ENCODE assay signal across 20 mouse cellular contexts in genomic region chr1:151328341-151329097, GRCm38 (mm10). TPM values are rescaled to one million over a fixed set of nuclear protein-coding genes. Genes with fewer than 3 reads are reported as not detected.
DNase-seq lines count a peak whose midpoint lies in the region; ATAC-seq and TF ChIP-seq lines count a peak whose summit lies in the region.
"Had no signal": no experiment of that assay in that cellular context is flagged by ENCODE, and none has a peak within 500 bp of the region (broad histone marks: within the 10 kb centered on the region; RNA-seq: fewer than 3 reads in every experiment).

No protein-coding gene starts in this region.

- H3K4me2 ChIP-seq in liver, embryonic 15.5 days = no peak overlapping the region
- H3K4me2 ChIP-seq in liver, embryonic 11.5 days = no peak overlapping the region
- H3K4me2 ChIP-seq in liver, embryonic 16.5 days (ENCODE audit: low read depth, low read length) = no peak overlapping the region
- H3K4me2 ChIP-seq in hindbrain, embryonic 14.5 days (replicated peaks) = no peak overlapping the region
- H3K4me2 ChIP-seq: forebrain, embryonic 13.5 days; heart, embryonic 13.5 days had no signal

- no peak for TF ChIP-seq CTCF in kidney, adult 2 months (conservative IDR thresholded peaks at IDR 0.05; ENCODE audit: insufficient read depth, insufficient read length, low read depth, low read length)

- 70% methylated on average over 14 of the region's 14 CpGs for WGBS in kidney, adult 2 months
- 71% methylated on average over 14 of the region's 14 CpGs for WGBS in liver, embryonic 15.5 days (ENCODE audit: insufficient replicate concordance)
- 85% methylated on average over 14 of the region's 14 CpGs for WGBS in liver, embryonic 11.5 days
- 74% methylated on average over 14 of the region's 14 CpGs for WGBS in liver, embryonic 16.5 days (ENCODE audit: insufficient replicate concordance)
- 90% methylated on average over 14 of the region's 14 CpGs for WGBS in hindbrain, embryonic 14.5 days

- ATAC-seq in liver, embryonic 15.5 days (ENCODE audit: insufficient read depth) = peak; percentile 34; the same call in 1 of the 2 replicates
- no peak for ATAC-seq in liver, embryonic 11.5 days (replicated peaks; ENCODE audit: low FRiP score)
- peak; percentile 35; the same call in 1 of the 2 replicates for ATAC-seq in liver, embryonic 16.5 days (ENCODE audit: low read depth)
- ATAC-seq in hindbrain, embryonic 14.5 days (ENCODE audit: low FRiP score) = no peak
- ATAC-seq: activated CD4-positive, CD25-positive, alpha-beta regulatory T cell, adult 4 months; forebrain, embryonic 13.5 days; forebrain, postnatal 0 days; hindbrain, embryonic 16.5 days had no signal

- H3K4me3 ChIP-seq in kidney, adult 2 months (ENCODE audit: insufficient read depth, low read depth, low read length) = no peak overlapping the region
- no peak overlapping the region for H3K4me3 ChIP-seq in liver, embryonic 15.5 days (replicated peaks)
- no peak overlapping the region for H3K4me3 ChIP-seq in liver, embryonic 11.5 days (ENCODE audit: low read depth, low read length)
- H3K4me3 ChIP-seq in liver, embryonic 16.5 days (ENCODE audit: low read depth, low read length) = no peak overlapping the region
- no peak overlapping the region for H3K4me3 ChIP-seq in hindbrain, embryonic 14.5 days (replicated peaks; ENCODE audit: low read length)
- H3K4me3 ChIP-seq: embryonic facial prominence, embryonic 10.5 days; forebrain, embryonic 13.5 days; heart, embryonic 13.5 days had no signal

- H3K4me1 ChIP-seq in kidney, adult 2 months (ENCODE audit: control insufficient read depth, insufficient read depth, low read length) = peaks cover 4% of the 10 kb centered on the region; the same call in 1 of the 2 replicates
- 0 out of 2 replicates have a peak, but pooled peaks cover 14% of the 10 kb centered on the region for H3K4me1 ChIP-seq in liver, embryonic 15.5 days (replicated peaks)
- H3K4me1 ChIP-seq in liver, embryonic 11.5 days (replicated peaks; ENCODE audit: control insufficient read depth, insufficient read depth, low read length) = no peaks in the 10 kb centered on the region
- peaks cover 5% of the 10 kb centered on the region; the same call in 1 of the 2 replicates for H3K4me1 ChIP-seq in liver, embryonic 16.5 days (ENCODE audit: control insufficient read depth, low read depth, low read length)
- no peaks in the 10 kb centered on the region for H3K4me1 ChIP-seq in hindbrain, embryonic 14.5 days (replicated peaks; ENCODE audit: control insufficient read depth, insufficient read depth, low read length)
- H3K4me1 ChIP-seq: embryonic facial prominence, embryonic 10.5 days; forebrain, embryonic 13.5 days; heart, embryonic 13.5 days had no signal

- H3K36me3 ChIP-seq in kidney, adult 2 months (ENCODE audit: control insufficient read depth, insufficient read depth, low read length) = no peaks in the 10 kb centered on the region
- H3K36me3 ChIP-seq in liver, embryonic 15.5 days (replicated peaks) = no peaks in the 10 kb centered on the region
- no peaks in the 10 kb centered on the region for H3K36me3 ChIP-seq in liver, embryonic 11.5 days (ENCODE audit: control insufficient read depth, insufficient read depth, low read length)
- H3K36me3 ChIP-seq in liver, embryonic 16.5 days (ENCODE audit: control insufficient read depth, insufficient read depth) = no peaks in the 10 kb centered on the region
- no peaks in the 10 kb centered on the region for H3K36me3 ChIP-seq in hindbrain, embryonic 14.5 days (replicated peaks; ENCODE audit: control insufficient read depth, insufficient read depth)
- H3K36me3 ChIP-seq: embryonic facial prominence, embryonic 10.5 days; G1E; heart, embryonic 13.5 days had no signal

- TF ChIP-seq POLR2A in kidney, adult 2 months (IDR thresholded peaks at IDR 0.05; ENCODE audit: low read depth, low read length) = no peak

- H3K9ac ChIP-seq in liver, embryonic 15.5 days = no peak overlapping the region
- H3K9ac ChIP-seq in liver, embryonic 11.5 days (ENCODE audit: low read depth, low read length) = no peak overlapping the region
- H3K9ac ChIP-seq in liver, embryonic 16.5 days (ENCODE audit: low read depth, low read length) = no peak overlapping the region
- no peak overlapping the region for H3K9ac ChIP-seq in hindbrain, embryonic 14.5 days
- H3K9ac ChIP-seq: forebrain, embryonic 13.5 days; forebrain, postnatal 0 days; heart, embryonic 13.5 days had no signal

- no peaks in the 10 kb centered on the region for H3K27me3 ChIP-seq in kidney, adult 2 months (replicated peaks; ENCODE audit: control insufficient read depth, insufficient read depth, low read length)
- no peaks in the 10 kb centered on the region for H3K27me3 ChIP-seq in liver, embryonic 15.5 days
- no peaks in the 10 kb centered on the region for H3K27me3 ChIP-seq in liver, embryonic 11.5 days (replicated peaks; ENCODE audit: control insufficient read depth, insufficient read depth, low read length)
- no peaks in the 10 kb centered on the region for H3K27me3 ChIP-seq in liver, embryonic 16.5 days (ENCODE audit: control insufficient read depth, insufficient read depth, low read depth, low read length)
- H3K27me3 ChIP-seq in hindbrain, embryonic 14.5 days (ENCODE audit: control insufficient read depth, insufficient read depth, low read length) = no peaks in the 10 kb centered on the region
- H3K27me3 ChIP-seq: forebrain, embryonic 13.5 days; heart, embryonic 13.5 days had no signal

- no peaks in the 10 kb centered on the region for H3K9me3 ChIP-seq in liver, embryonic 15.5 days (replicated peaks)
- H3K9me3 ChIP-seq in liver, embryonic 11.5 days (ENCODE audit: control insufficient read depth, low read length) = no peaks in the 10 kb centered on the region
- H3K9me3 ChIP-seq in liver, embryonic 16.5 days (replicated peaks; ENCODE audit: control insufficient read depth, low read length) = no peaks in the 10 kb centered on the region
- H3K9me3 ChIP-seq in hindbrain, embryonic 14.5 days (ENCODE audit: control insufficient read depth, low read length) = no peaks in the 10 kb centered on the region
- H3K9me3 ChIP-seq: embryonic facial prominence, embryonic 10.5 days; forebrain, embryonic 13.5 days; G1E; heart, embryonic 13.5 days had no signal

- peak; percentile 63 for DNase-seq in kidney, adult 2 months
- no peak for DNase-seq in kidney, postnatal 4 days
- no peak for DNase-seq in liver, embryonic 11.5 days (ENCODE audit: low spot score)
- no peak for DNase-seq in hindbrain, embryonic 14.5 days (ENCODE audit: low spot score)
- no peak for DNase-seq in testis, postnatal 10 days (ENCODE audit: low spot score)
- DNase-seq: adrenal gland, adult 2 months; adrenal gland, postnatal 25 days; cerebellum, adult 2 months; cerebellum, postnatal 10 days; forebrain, postnatal 0 days; gastrocnemius, postnatal 14 days; heart, postnatal 36 days had no signal

- no peak overlapping the region for H3K27ac ChIP-seq in kidney, adult 2 months (ENCODE audit: insufficient read depth, low read depth, low read length)
- H3K27ac ChIP-seq in liver, embryonic 15.5 days (replicated peaks) = no peak overlapping the region
- H3K27ac ChIP-seq in liver, embryonic 11.5 days (ENCODE audit: low read depth, low read length) = no peak overlapping the region
- no peak overlapping the region for H3K27ac ChIP-seq in liver, embryonic 16.5 days (ENCODE audit: low read length)
- H3K27ac ChIP-seq in hindbrain, embryonic 14.5 days = no peak overlapping the region
- H3K27ac ChIP-seq: embryonic facial prominence, embryonic 10.5 days; forebrain, embryonic 13.5 days had no signal

RNA-seq across cellular contexts. Expression of gene Ivns1abp, which starts 15.8 kb away (rescaled TPM):
- polyA plus RNA-seq in kidney, adult 2 months (2012; rRNA removed) = 137 and 155 TPM in 2 replicates
- 68.9 and 71.9 TPM in 2 replicates for polyA plus RNA-seq in liver, embryonic 15.5 days (2015; fragmentation: Nextera tagmentation; extraction: Ambion mirVana)
- 231 and 259 TPM in 2 replicates for polyA plus RNA-seq in liver, embryonic 11.5 days (2014; fragmentation: Nextera tagmentation; extraction: Ambion mirVana)
- polyA plus RNA-seq in liver, embryonic 16.5 days (2015; fragmentation: Nextera tagmentation; extraction: Ambion mirVana) = 77.1 and 78.5 TPM in 2 replicates
- 229 and 263 TPM in 2 replicates for polyA plus RNA-seq in hindbrain, embryonic 14.5 days (2014; fragmentation: Nextera tagmentation; extraction: Ambion mirVana)

Comparison
In these comparisons a context has a peak if more than half of its experiments do, and no peak if none do; other contexts are left out.
1. ATAC-seq: peak in liver, embryonic 15.5 days (single experiment) and liver, embryonic 16.5 days (single experiment); none in liver, embryonic 11.5 days (single experiment) and hindbrain, embryonic 14.5 days (single experiment).